Mouse (Mus musculus) hindbrain, embryonic 15.5 days (tissue): ENCODE data around the gene Gclc. TPM values are rescaled to one million over a fixed set of nuclear protein-coding genes. Genes with fewer than 3 reads are reported as not detected.

Source experiments
- ATAC-seq: fragments of 200-750 bp; cut with Nextera tagmentation; 2 replicates; pipeline ENCODE4 v1.8.0; 2017; ENCODE audit warnings: low read depth, moderate number of reproducible peaks, moderate TSS enrichment; ENCODE audit not compliant: low FRiP score
- H3K27ac ChIP-seq: fragments of 300-500 bp; sonication (generic); replicated peaks from 2 replicates; pipeline ENCODE4 v1.5.1; 2015; ENCODE audit warnings: mild to moderate bottlenecking, inconsistent platforms
- H3K27me3 ChIP-seq: fragments of 300-500 bp; sonication (generic); 2 replicates; pipeline ENCODE4 v1.6.1; 2015; ENCODE audit warnings: control low read depth, inconsistent platforms
- H3K36me3 ChIP-seq: fragments of 300-500 bp; sonication (generic); 2 replicates; pipeline ENCODE4 v1.6.1; 2015; ENCODE audit warnings: control low read depth, inconsistent platforms
- H3K4me1 ChIP-seq: fragments of 300-500 bp; sonication (generic); replicated peaks from 2 replicates; pipeline ENCODE4 v1.6.1; 2015; ENCODE audit warnings: control low read depth, inconsistent platforms
- H3K4me2 ChIP-seq: fragments of 300-500 bp; sonication (generic); 2 replicates; pipeline ENCODE4 v1.6.1; 2015; ENCODE audit warnings: moderate library complexity, mild to moderate bottlenecking, inconsistent platforms
- H3K4me3 ChIP-seq: fragments of 300-500 bp; sonication (generic); 2 replicates; pipeline ENCODE4 v1.5.1; 2015; ENCODE audit warnings: mild to moderate bottlenecking, inconsistent platforms
- H3K9ac ChIP-seq: fragments of 300-500 bp; sonication (generic); 2 replicates; pipeline ENCODE4 v1.6.1; 2015; ENCODE audit warnings: inconsistent platforms
- H3K9me3 ChIP-seq: fragments of 300-500 bp; sonication (generic); 2 replicates; pipeline ENCODE4 v1.6.1; 2016; ENCODE audit warnings: control low read depth, inconsistent platforms
- WGBS: fragments of 180-500 bp; shearing (Covaris S2); methylation state at CpG from one replicate; pipeline ENCODE4 v1.1.7; 2015; 5-methylcytosine and 5-hydroxymethylcytosine counted together
- polyA plus RNA-seq: library from polyadenylated mRNA; unstranded; fragments of >200 nt; fragmentation: Nextera tagmentation; extraction: Ambion mirVana; gene quantifications from 2 replicates; pipeline ENCODE4 v1.2.1, GENCODE M21; 2015

The Gclc gene
- polyA plus RNA-seq, 1 experiment from 2014 or later = 17.4 TPM

DNA sequence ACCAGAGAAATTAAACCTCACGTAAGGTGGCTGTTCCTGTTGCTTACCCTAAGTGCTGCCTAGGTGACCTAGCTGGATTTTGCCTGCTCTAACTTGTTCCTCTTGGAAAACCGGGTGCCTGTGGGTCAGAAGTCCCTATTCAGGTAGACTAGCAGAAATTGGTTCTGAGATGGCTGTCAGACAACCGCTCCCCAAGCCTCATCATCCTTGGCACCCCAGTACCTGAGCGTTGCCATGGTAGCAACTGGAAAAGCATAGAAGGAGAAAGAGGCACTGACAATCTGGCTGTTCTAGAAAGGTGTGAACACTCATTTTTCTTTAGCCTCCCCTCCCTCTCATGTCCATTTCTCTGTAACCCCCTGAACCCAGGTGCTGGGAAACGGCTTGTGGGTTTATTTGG lies 17.0 kb downstream of the Gclc start:
- Histone ChIP-seq H3K27ac (peak overlapping the region; percentile 46; the same call in 1 of the 2 replicates), H3K4me3 (no peak overlapping the region)

DNA sequence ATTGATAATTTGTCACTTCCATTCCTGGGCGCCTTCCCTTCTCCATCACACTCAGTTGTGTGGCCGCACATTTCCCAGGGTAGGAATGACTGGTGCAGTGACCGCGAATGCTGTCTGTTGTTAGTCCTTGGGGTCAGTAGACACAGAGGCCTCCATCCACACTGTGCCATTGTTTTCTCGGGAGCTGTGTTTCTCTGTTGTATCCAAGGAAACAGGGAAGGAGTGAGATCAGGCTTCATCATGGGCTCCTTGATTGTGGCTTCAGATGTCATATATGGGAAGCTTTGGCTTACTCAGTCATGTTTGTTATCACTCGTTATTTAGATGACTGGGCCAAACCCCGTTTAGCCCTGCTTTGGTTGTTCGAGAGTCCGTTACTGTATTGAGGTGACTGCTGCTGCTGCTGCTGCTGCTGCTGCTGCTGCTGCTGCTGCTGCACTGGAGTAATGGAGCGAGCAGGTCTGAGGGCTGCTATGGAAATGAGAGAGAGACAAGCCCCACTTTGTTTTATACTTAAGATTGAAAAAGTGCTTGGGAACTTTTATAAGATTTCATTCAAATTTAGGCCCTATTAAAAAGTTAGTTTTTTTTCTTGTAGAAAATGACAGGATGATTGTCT lies 17.5 kb downstream of the Gclc start:
- Histone ChIP-seq H3K4me1 (peaks cover 15% of the 10 kb centered on the region), H3K4me2 (peak overlapping the region; percentile 35), H3K4me3 (no peak overlapping the region), H3K9me3 (no peaks in the 10 kb centered on the region), H3K36me3 (no peaks in the 10 kb centered on the region), H3K27me3 (no peaks in the 10 kb centered on the region), H3K27ac (peak overlapping the region; percentile 46; the same call in 1 of the 2 replicates), H3K9ac (0 out of 2 replicates have a peak overlapping the region, but pooled peaks have one; percentile 20)
- ATAC-seq = peak; percentile 69
- WGBS = 14% methylated on average over 10 of the region's 10 CpGs

More for the DNA sequence above, 17.0 kb downstream of the Gclc start:
- Histone ChIP-seq H3K4me2 (peak overlapping the region; percentile 35), H3K36me3 (no peaks in the 10 kb centered on the region), H3K9ac (no peak overlapping the region), H3K27me3 (no peaks in the 10 kb centered on the region), H3K9me3 (no peaks in the 10 kb centered on the region), H3K4me1 (peaks cover 15% of the 10 kb centered on the region)
- ATAC-seq = peak; percentile 52; the same call in 1 of the 2 replicates
- WGBS = 43% methylated on average over 5 of the region's 5 CpGs

DNA sequence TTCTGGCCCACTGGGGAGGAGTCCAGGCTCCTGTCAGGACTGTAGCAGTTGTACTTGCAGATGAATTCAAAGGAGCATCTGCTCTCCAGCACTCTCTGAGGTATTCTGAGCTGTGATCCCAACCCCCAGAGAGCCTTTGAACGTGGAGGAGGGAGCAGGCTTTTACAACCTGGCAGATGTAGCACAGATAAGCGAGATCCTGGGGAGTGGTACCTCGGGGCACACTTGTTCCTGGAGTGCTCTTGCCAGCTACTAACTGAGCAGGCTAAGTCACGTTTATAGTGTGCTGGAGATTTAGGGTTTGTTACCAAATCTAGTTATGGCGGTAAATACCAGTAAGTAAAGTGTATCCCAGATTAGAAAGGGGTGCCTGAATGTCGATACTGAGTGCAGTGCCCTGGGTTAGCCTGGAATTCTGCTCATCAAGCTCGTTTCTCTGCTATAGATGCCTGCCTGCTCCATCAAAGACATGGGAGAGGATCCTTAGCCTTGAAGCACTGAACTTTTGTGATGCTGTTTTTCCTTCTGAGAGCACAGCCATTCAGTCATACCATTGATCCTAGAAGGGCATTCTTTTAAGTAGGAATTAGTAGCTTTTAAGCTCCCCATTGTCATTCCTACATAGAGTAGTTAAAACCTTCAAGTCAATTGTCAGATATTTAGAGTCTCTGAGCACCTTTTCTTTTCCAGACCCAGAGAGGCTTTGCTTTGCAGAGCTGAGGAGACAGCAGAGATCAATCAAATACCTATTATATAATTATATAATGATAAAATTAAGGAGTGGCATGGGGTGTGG lies 22.6 kb downstream of the Gclc start:
- no peak overlapping the region for H3K4me2 ChIP-seq
- no peak overlapping the region for H3K9ac ChIP-seq
- H3K9me3 ChIP-seq = no peaks in the 10 kb centered on the region
- 0 out of 2 replicates have a peak, but pooled peaks cover 7% of the 10 kb centered on the region for H3K36me3 ChIP-seq
- H3K27me3 ChIP-seq = no peaks in the 10 kb centered on the region
- no peak for ATAC-seq
- H3K4me1 ChIP-seq = peaks cover 2% of the 10 kb centered on the region
- 62% methylated on average over 7 of the region's 7 CpGs for WGBS
- H3K4me3 ChIP-seq = no peak overlapping the region
- H3K27ac ChIP-seq = no peak overlapping the region

DNA sequence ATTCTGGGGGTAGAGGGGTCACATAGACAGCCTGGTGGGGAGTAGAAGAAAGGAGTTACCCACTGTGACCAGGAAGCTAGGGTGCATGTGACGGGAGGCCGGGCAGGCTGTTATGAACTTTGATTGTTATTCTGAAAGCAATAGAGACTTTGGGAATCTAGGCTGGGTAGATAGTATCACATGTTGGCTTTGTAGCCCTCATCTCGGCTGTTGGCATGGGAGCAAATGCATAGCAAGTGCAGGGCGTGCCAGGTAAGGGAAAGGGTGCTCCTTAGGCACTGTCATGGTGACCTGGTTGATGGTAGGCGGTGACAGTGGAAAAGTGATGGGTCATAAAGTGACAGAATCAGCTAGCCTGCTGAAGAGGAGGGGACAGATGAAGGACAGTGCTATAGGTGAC lies 23.3 kb downstream of the Gclc start:
- Histone ChIP-seq H3K36me3 (0 out of 2 replicates have a peak, but pooled peaks cover 7% of the 10 kb centered on the region), H3K4me1 (no peaks in the 10 kb centered on the region), H3K4me3 (no peak overlapping the region), H3K4me2 (no peak overlapping the region), H3K9ac (no peak overlapping the region), H3K27me3 (no peaks in the 10 kb centered on the region), H3K27ac (no peak overlapping the region), H3K9me3 (no peaks in the 10 kb centered on the region)
- no peak for ATAC-seq
- 95% methylated on average over 5 of the region's 5 CpGs for WGBS

DNA sequence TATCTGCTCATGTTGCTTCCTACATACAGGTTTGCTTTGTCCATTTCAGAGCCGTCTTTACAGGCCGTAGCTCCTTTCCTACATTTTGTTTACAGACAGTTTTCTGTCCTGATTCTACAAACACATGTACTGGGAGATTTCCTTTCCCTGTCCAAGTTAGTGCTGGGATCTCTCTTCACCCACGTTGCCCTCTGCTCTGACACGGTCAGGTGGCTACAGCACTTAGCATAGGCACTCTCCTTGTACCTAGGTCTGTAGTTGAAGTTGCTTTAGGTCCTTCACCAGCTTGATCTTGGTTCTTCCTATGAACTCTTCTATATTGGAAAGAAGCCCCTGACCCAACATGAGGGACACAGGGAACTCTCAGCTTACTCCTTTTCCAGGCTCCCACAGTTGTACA lies 25.4 kb downstream of the Gclc start:
- no peak overlapping the region for H3K4me2 ChIP-seq
- H3K27ac ChIP-seq = no peak overlapping the region
- H3K9ac ChIP-seq = no peak overlapping the region
- H3K36me3 ChIP-seq = 0 out of 2 replicates have a peak, but pooled peaks cover 7% of the 10 kb centered on the region
- no peaks in the 10 kb centered on the region for H3K9me3 ChIP-seq
- no peaks in the 10 kb centered on the region for H3K27me3 ChIP-seq
- WGBS = 90% methylated on average over 4 of the region's 4 CpGs
- no peaks in the 10 kb centered on the region for H3K4me1 ChIP-seq
- H3K4me3 ChIP-seq = no peak overlapping the region
- no peak for ATAC-seq

DNA sequence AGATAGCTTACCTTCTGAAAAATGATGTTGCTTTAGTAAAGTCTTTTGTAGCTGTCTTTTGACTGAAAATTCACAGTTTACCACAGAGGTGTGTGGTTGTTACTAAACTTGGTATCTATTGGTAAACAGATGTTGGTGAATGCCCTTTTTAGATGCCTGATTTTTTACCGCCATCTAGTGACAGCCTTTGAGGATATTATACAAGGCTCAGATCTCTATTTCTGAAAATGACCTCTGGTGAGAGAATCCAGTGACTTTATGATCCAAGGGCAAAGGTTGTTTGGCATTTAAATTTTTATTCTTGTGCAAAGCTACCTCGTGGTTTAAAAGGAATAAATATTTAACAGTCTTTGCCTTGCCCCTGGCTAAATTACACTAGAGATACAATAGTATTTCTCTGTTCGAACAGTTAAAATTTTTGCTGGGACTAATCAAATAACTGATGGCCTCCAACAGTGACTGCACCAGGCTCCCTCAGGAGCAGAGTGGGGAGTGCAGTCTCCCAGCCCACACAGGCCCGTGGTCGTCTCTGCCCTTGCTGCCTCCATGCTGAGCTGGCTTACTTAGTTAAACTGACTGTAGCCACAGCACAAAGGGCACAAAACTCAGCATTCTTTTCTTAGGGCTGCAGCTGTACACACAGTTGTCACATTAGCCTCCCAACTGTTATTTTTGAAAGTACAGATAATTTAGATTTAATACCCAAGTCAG lies 27.3 kb downstream of the Gclc start:
- 33% methylated on average over 5 of the region's 5 CpGs for WGBS
- Histone ChIP-seq H3K4me3 (no peak overlapping the region), H3K27me3 (no peaks in the 10 kb centered on the region), H3K9me3 (no peaks in the 10 kb centered on the region), H3K36me3 (peaks cover 23% of the 10 kb centered on the region), H3K4me1 (no peaks in the 10 kb centered on the region), H3K9ac (no peak overlapping the region), H3K4me2 (no peak overlapping the region), H3K27ac (no peak overlapping the region)
- no peak for ATAC-seq

DNA sequence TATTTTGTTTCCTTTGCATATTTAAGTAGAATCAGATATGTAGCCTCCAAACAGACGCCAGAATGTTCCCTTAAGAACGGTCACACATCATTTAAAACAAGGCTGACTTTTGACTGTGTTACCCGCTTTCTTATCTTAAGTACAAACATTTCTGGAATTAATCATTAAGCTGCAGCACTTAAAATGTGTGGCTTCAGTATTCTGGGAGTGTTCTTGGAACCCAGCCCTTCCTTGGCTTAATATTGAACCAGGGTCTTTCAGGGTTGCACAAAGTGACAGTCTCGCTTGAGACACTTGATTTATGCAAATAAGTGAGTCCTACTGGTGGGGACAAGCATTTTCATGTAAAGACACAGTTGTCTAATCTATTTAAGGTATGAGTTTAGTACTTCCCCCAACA lies 27.9 kb downstream of the Gclc start:
- Histone ChIP-seq H3K9ac (no peak overlapping the region), H3K27ac (no peak overlapping the region), H3K4me2 (no peak overlapping the region), H3K9me3 (no peaks in the 10 kb centered on the region), H3K4me3 (no peak overlapping the region), H3K36me3 (peaks cover 29% of the 10 kb centered on the region), H3K27me3 (no peaks in the 10 kb centered on the region), H3K4me1 (no peaks in the 10 kb centered on the region)
- ATAC-seq = no peak
- 58% methylated on average over 4 of the region's 4 CpGs for WGBS

DNA sequence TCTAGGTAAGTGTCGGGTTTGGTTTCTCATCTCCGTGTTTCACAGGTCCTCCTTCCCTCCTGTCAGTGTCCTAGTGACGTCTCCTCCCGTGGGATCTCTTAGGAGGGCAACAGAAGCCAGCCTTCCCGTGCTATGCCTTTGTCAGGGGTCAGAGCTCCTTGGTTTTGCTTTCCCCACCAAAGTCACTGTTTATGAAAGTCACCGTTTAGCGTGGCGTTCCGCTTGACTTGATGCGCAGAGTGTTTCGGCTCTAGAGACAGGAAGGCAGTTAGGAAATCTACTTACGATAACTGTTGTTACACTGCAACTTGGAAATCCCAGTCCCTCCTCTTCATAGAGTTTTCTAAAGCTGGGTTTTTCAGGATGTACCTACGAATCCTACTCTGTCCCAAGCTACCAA lies 28.7 kb downstream of the Gclc start:
- ATAC-seq = no peak
- H3K36me3 ChIP-seq = peaks cover 37% of the 10 kb centered on the region
- H3K4me3 ChIP-seq = no peak overlapping the region
- H3K9me3 ChIP-seq = no peaks in the 10 kb centered on the region
- H3K4me1 ChIP-seq = no peaks in the 10 kb centered on the region
- WGBS = 83% methylated on average over 13 of the region's 13 CpGs
- no peak overlapping the region for H3K4me2 ChIP-seq
- H3K9ac ChIP-seq = no peak overlapping the region
- H3K27ac ChIP-seq = no peak overlapping the region
- no peaks in the 10 kb centered on the region for H3K27me3 ChIP-seq

DNA sequence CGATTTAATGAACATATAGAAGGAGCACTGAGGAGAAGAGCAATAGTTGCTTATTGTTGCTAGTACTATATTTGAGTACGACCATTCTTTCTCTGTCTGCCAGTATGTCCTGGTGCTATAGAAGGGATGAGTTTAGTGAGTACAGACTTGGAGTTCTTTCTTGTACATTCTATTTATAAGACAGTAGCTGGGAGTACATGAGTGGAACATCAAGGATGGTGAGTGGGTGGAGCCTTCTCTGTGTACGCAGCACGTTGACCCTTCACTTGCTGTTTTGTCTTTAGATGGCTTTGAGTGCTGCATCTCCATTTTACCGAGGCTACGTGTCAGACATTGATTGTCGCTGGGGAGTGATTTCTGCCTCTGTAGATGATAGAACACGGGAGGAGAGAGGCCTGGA lies 31.1 kb downstream of the Gclc start:
- Histone ChIP-seq H3K27ac (no peak overlapping the region), H3K9ac (no peak overlapping the region), H3K27me3 (no peaks in the 10 kb centered on the region), H3K36me3 (peaks cover 37% of the 10 kb centered on the region), H3K9me3 (no peaks in the 10 kb centered on the region), H3K4me1 (no peaks in the 10 kb centered on the region), H3K4me3 (no peak overlapping the region), H3K4me2 (no peak overlapping the region)
- WGBS = 90% methylated on average over 8 of the region's 8 CpGs
- no peak for ATAC-seq

DNA sequence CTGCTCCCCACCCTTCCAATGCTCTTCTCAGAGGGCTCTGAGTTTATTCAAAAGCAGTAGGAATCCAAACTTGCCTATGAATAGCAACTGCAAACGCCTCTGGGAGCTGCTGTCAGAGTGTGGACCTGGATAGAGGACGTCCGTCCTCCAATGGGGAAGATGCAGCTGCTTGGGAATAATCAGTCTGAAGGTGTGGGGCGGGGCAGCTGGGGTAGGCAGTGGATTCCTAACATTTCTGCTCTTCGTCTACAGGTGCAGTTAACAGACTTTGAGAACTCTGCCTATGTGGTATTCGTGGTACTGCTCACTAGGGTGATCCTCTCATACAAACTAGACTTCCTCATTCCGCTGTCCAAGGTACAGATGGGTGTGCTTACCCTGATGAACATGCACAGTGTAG lies 33.6 kb downstream of the Gclc start:
- no peaks in the 10 kb centered on the region for H3K9me3 ChIP-seq
- 92% methylated on average over 7 of the region's 7 CpGs for WGBS
- no peaks in the 10 kb centered on the region for H3K4me1 ChIP-seq
- peaks cover 40% of the 10 kb centered on the region for H3K36me3 ChIP-seq
- H3K4me2 ChIP-seq = no peak overlapping the region
- no peak for ATAC-seq
- H3K27me3 ChIP-seq = no peaks in the 10 kb centered on the region
- no peak overlapping the region for H3K9ac ChIP-seq
- H3K4me3 ChIP-seq = no peak overlapping the region
- no peak overlapping the region for H3K27ac ChIP-seq

DNA sequence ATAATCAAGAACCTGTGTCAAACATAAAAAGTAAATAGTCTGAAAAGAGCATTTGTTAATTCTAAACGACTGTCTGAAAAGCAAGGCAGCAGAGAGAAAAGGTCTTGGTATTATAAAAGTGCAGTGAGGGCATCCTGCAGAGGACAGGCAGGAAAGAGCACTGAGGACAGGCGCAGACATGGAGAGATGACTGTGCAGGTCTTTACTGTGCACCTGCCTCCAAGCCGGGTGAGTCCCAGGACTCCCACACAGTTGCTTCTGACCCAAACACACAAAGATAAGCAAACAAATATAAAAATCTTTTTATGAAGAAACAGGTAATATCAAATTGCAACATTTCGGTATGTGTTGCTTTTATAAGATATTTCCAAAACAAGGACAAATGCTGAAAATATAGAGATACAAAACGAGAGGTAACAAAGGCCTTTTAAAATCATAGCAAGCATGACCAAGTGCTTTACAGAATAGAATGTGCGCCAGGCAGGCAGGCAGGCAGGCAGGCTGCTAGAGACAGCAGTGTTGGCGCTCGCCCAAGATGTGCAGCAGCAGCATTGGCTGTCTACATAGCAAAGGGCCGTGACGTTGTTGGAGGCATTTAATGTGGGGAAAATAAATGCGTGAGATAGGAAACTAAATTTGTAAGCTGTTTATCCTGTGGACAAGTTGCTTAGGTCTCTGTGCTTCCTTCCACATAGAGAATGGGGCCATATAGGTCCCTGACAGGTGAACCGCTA lies 35.4 kb downstream of the Gclc start:
- Histone ChIP-seq H3K4me3 (no peak overlapping the region), H3K4me1 (no peaks in the 10 kb centered on the region), H3K4me2 (no peak overlapping the region), H3K36me3 (peaks cover 45% of the 10 kb centered on the region), H3K27me3 (no peaks in the 10 kb centered on the region), H3K9ac (no peak overlapping the region), H3K9me3 (no peaks in the 10 kb centered on the region), H3K27ac (peak overlapping the region; percentile 61)
- peak; percentile 80; the same call in 1 of the 2 replicates for ATAC-seq
- 58% methylated on average over 12 of the region's 12 CpGs for WGBS
